Mouse (Mus musculus): ENCODE measurements around the gene Cars2. TPM values are rescaled to one million over a fixed set of nuclear protein-coding genes. Genes with fewer than 3 reads are reported as not detected.

Cars2 gene
- total and polyA plus RNA-seq, 3 experiments, result 45.6 to 67.1 (median 46.4) TPM

- Histone ChIP-seq H3K4me1 (ENCODE audit: control insufficient read depth in 1 of 2, insufficient read depth in 2 of 2) (peaks cover 5 to 37% of the 10 kb centered on the region in 2 experiments), H3K27me3 (replicated peaks) (no peaks in the 10 kb centered on the region), H3K79me2 (replicated peaks; ENCODE audit: control insufficient read depth, extremely low read depth, insufficient read depth, poor library complexity, severe bottlenecking) (peaks cover 30% of the 10 kb centered on the region), H3K4me2 (ENCODE audit: insufficient read depth, low read depth, poor library complexity, severe bottlenecking) (peak overlapping the region; percentile 54; the same call in 1 of the 2 replicates), H3K4me3 (replicated peaks in 1 of 3; ENCODE audit: low read depth in 2 of 3, low read length in 2 of 3, poor library complexity in 1 of 3) (peak overlapping the region in 2 of 3 experiments; percentile 84 to 97), H3K36me3 (replicated peaks in 1 of 2; ENCODE audit: control insufficient read depth in 1 of 2, insufficient read depth in 1 of 2, low read length in 1 of 2) (peaks cover 18 to 43% of the 10 kb centered on the region in 2 experiments), H3K27ac (ENCODE audit: insufficient read depth, low read depth) (no peak overlapping the region), H3K9me3 (replicated peaks; ENCODE audit: low read length) (no peaks in the 10 kb centered on the region), H3K9ac (ENCODE audit: insufficient read depth, low read depth) (peak overlapping the region; percentile 83; the same call in 1 of the 2 replicates)
- in situ Hi-C loops (cut with MboI; ENCODE audit: low pct_ligation_motif_present, low pct_unique_long_range_greater_than_20kb, low sequenced_read_pairs) (no loop called here), dilution Hi-C loops (cut with MboI; ENCODE audit: extremely low pct_ligation_motif_present, extremely low pct_unique_long_range_greater_than_20kb, low sequenced_read_pairs) (no loop called here)
- no peak for DNase-seq (ENCODE audit: extremely low read depth)
- no peak for TF ChIP-seq JUND (conservative IDR thresholded peaks at IDR 0.05; ENCODE audit: low read depth, low read length)
- TF ChIP-seq ZC3H11A (IDR thresholded peaks at IDR 0.05; ENCODE audit: low read depth, low read length), result no peak
- TF ChIP-seq RAD21 (IDR thresholded peaks at IDR 0.05; ENCODE audit: low read depth, low read length), result no peak
- no peak for TF ChIP-seq TBP (conservative IDR thresholded peaks at IDR 0.05; ENCODE audit: low read depth, low read length)
- TF ChIP-seq MAZ (IDR thresholded peaks at IDR 0.05; ENCODE audit: low read depth, low read length), result no peak
- no peak for TF ChIP-seq MYC (IDR thresholded peaks at IDR 0.05; ENCODE audit: low read depth, low read length)
- no peak for TF ChIP-seq ELF1 (IDR thresholded peaks at IDR 0.05; ENCODE audit: low read depth, low read length)
- TF ChIP-seq USF2 (conservative IDR thresholded peaks at IDR 0.05; ENCODE audit: low read depth, low read length), result no peak
- no peak for TF ChIP-seq JUN (IDR thresholded peaks at IDR 0.05; ENCODE audit: insufficient read depth, low read depth, low read length)
- TF ChIP-seq ZKSCAN1 (IDR thresholded peaks at IDR 0.05; ENCODE audit: borderline replicate concordance, low read depth, low read length), result no peak
- no peak for TF ChIP-seq RCOR1 (conservative IDR thresholded peaks at IDR 0.05; ENCODE audit: low read depth, low read length)
- TF ChIP-seq ZMIZ1 (IDR thresholded peaks at IDR 0.05; ENCODE audit: low read depth, low read length), result no peak
Observed at GRCm38 (mm10) chr8:11498786-11499485, 51.6 kb downstream of the Cars2 start.

- no peak overlapping the region for H3K27ac ChIP-seq (ENCODE audit: insufficient read depth, low read depth)
- in situ Hi-C loops (cut with MboI; ENCODE audit: low pct_ligation_motif_present, low pct_unique_long_range_greater_than_20kb, low sequenced_read_pairs), result no loop called here
- peaks cover 30% of the 10 kb centered on the region for H3K79me2 ChIP-seq (replicated peaks; ENCODE audit: control insufficient read depth, extremely low read depth, insufficient read depth, poor library complexity, severe bottlenecking)
- H3K4me3 ChIP-seq (replicated peaks in 1 of 3; ENCODE audit: low read depth in 2 of 3, low read length in 2 of 3, poor library complexity in 1 of 3), result peak overlapping the region; percentile 14 to 97 (median 84)
- H3K9ac ChIP-seq (ENCODE audit: insufficient read depth, low read depth), result peak overlapping the region; percentile 83
- H3K4me2 ChIP-seq (ENCODE audit: insufficient read depth, low read depth, poor library complexity, severe bottlenecking), result peak overlapping the region; percentile 54
- dilution Hi-C loops (cut with MboI; ENCODE audit: extremely low pct_ligation_motif_present, extremely low pct_unique_long_range_greater_than_20kb, low sequenced_read_pairs), result no loop called here
- H3K36me3 ChIP-seq (replicated peaks in 1 of 2; ENCODE audit: control insufficient read depth in 1 of 2, insufficient read depth in 1 of 2, low read length in 1 of 2), result peaks cover 15 to 36% of the 10 kb centered on the region in 2 experiments
- H3K4me1 ChIP-seq (ENCODE audit: control insufficient read depth in 1 of 2, insufficient read depth in 2 of 2), result peaks cover 5 to 31% of the 10 kb centered on the region in 2 experiments
- no peaks in the 10 kb centered on the region for H3K9me3 ChIP-seq (replicated peaks; ENCODE audit: low read length)
- no peak for DNase-seq (ENCODE audit: extremely low read depth)
- no peaks in the 10 kb centered on the region for H3K27me3 ChIP-seq (replicated peaks)
- TF ChIP-seq NELFE (IDR thresholded peaks at IDR 0.05; ENCODE audit: low read depth, low read length), result no peak
- TF ChIP-seq USF1 (IDR thresholded peaks at IDR 0.05; ENCODE audit: low read depth, low read length), result no peak
- no peak for TF ChIP-seq E2F4 (IDR thresholded peaks at IDR 0.05; ENCODE audit: insufficient replicate concordance, low read depth, low read length)
- no peak for TF ChIP-seq POLR2A (IDR thresholded peaks at IDR 0.05; ENCODE audit: low read depth, low read length)
- TF ChIP-seq RAD21 (IDR thresholded peaks at IDR 0.05; ENCODE audit: low read depth, low read length), result no peak
- no peak for TF ChIP-seq HCFC1 (IDR thresholded peaks at IDR 0.05; ENCODE audit: low read depth, low read length)
- no peak for TF ChIP-seq KAT2A (IDR thresholded peaks at IDR 0.05; ENCODE audit: insufficient replicate concordance, low read length)
- TF ChIP-seq TCF12 (IDR thresholded peaks at IDR 0.05; ENCODE audit: low read depth, low read length), result no peak
- TF ChIP-seq CHD2 (IDR thresholded peaks at IDR 0.05; ENCODE audit: low read length), result no peak
- no peak for TF ChIP-seq BHLHE40 (IDR thresholded peaks at IDR 0.05; ENCODE audit: low read depth, low read length)
- TF ChIP-seq SMC3 (IDR thresholded peaks at IDR 0.05; ENCODE audit: low read depth, low read length), result no peak
- no peak for TF ChIP-seq ZKSCAN1 (IDR thresholded peaks at IDR 0.05; ENCODE audit: borderline replicate concordance, low read depth, low read length)
- TF ChIP-seq MAFK (IDR thresholded peaks at IDR 0.05; ENCODE audit: insufficient replicate concordance, low read length), result no peak
- no peak for TF ChIP-seq EP300 (IDR thresholded peaks at IDR 0.05; ENCODE audit: low read length)
Observed at GRCm38 (mm10) chr8:11498281-11498680, 52.3 kb downstream of the Cars2 start.

All from CH12.LX (cell line).